Mouse (Mus musculus) testis, adult 2 months (tissue): ENCODE measurements at regions not wholly inside any gene's neighbourhood (a gene's known extent, or its start where the extent isn't known, plus 50 kb on each side); places are given as distances from the start of the nearest gene placed in this dataset.

Source experiments
- CTCF ChIP-seq: fragments of 200-500 bp; IDR thresholded peaks from 2 replicates; pipeline ENCODE4 v1.5.1; 2012; ENCODE audit warnings: low read depth, mild to moderate bottlenecking, inconsistent platforms, low read length, moderate library complexity; ENCODE audit not compliant: control insufficient read depth, insufficient read depth, insufficient replicate concordance
- POLR2A ChIP-seq: fragments of 200-500 bp; IDR thresholded peaks from 2 replicates; pipeline ENCODE4 v1.6.1; 2012; ENCODE audit warnings: low read depth, mild to moderate bottlenecking, inconsistent platforms, low read length, moderate library complexity; ENCODE audit not compliant: control insufficient read depth

- no peak for TF ChIP-seq CTCF
- TF ChIP-seq POLR2A = no peak
These were observed 849.1 kb downstream of the Gm9195 start for GRCm38 (mm10) chr14:71642536-71642935.
